Mouse (Mus musculus) lung, adult 2 months (tissue): ENCODE results near the gene Polr3h.

Source experiments
- CTCF ChIP-seq: fragments of 200-500 bp; IDR thresholded peaks from 2 replicates; pipeline ENCODE4 v1.5.1; 2011; ENCODE audit warnings: mild to moderate bottlenecking, low read length, control low read depth; ENCODE audit not compliant: insufficient read depth
- POLR2A ChIP-seq: fragments of 200-500 bp; IDR thresholded peaks from 2 replicates; pipeline ENCODE4 v1.6.1; 2011; ENCODE audit warnings: low read depth, mild to moderate bottlenecking, control low read depth, low read length, borderline replicate concordance; ENCODE audit errors: extremely low read depth

DNA sequence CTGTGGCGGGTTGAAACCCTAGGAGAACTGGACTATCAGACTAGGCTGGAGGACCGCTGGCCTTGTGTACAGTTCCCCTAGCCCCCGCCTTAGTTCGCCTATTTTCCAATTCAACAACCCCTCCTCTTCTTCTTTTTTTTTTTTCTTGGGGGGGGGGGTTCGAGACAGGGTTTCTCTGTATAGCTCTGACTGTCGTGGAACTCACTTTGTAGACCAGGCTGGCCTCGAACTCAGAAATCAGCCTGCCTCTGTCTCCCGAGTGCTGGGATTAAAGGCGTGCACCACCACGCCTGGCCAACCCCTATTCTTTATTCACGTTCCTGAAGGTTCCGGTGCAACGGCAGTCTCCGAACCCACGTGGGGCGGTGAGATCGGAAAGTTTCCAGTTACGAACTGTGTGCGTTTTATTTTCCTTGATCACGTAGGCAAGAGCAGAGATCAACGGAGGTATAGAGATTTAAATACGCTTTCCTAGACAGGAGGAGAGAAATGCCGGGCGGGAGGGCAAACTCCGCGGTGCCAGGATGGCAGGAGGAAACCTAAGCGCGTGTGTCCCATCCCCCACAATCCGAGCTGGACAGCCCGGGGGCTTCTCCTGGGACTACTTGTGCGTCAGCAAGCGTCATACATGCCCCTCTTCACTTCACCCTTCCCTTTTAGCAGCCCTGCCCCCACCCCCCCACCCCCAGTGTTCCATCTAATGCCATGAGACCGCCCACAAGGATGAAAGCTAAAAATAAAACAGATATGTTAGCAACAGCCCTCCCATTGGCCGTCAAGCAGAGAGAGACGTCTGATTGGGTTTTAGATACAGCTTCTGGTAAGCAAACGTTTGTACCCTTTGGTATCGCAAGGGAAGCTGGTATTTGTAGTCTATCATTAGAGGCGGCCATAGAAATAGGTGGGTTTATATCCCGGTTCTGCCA is 66.4 kb downstream of the Polr3h start:
- no peak for TF ChIP-seq CTCF
- peak; percentile 50; the same call in 1 of the 2 replicates for TF ChIP-seq POLR2A
